Mouse (Mus musculus): ENCODE data around the gene Sgsm3.

The Sgsm3 gene

GRCm38 (mm10) chr15:80981176-80981575 is 3.6 kb downstream of the Sgsm3 start:
- in situ Hi-C loops (cut with MboI): no loop called here

- in situ Hi-C loops (cut with MboI): no loop called here
These were observed 5.7 kb downstream of the Sgsm3 start for GRCm38 (mm10) chr15:80983264-80983663.

- in situ Hi-C loops (cut with MboI): no loop called here
These were observed 10.8 kb downstream of the Sgsm3 start for GRCm38 (mm10) chr15:80988331-80988730.

- in situ Hi-C loops (cut with MboI): no loop called here
These were observed 12.1 kb downstream of the Sgsm3 start for GRCm38 (mm10) chr15:80989712-80990111.

GRCm38 (mm10) chr15:80994959-80995358 is 17.4 kb downstream of the Sgsm3 start:
- in situ Hi-C loops (cut with MboI): no loop called here

GRCm38 (mm10) chr15:80996090-80996835 is 18.7 kb downstream of the Sgsm3 start:
- in situ Hi-C loops (cut with MboI): no loop called here

GRCm38 (mm10) chr15:80997077-80997476 is 19.5 kb downstream of the Sgsm3 start:
- in situ Hi-C loops (cut with MboI): no loop called here

GRCm38 (mm10) chr15:81000419-81001138 is 23.0 kb downstream of the Sgsm3 start:
- in situ Hi-C loops (cut with MboI): no loop called here

- in situ Hi-C loops (cut with MboI): no loop called here
These were observed 28.7 kb downstream of the Sgsm3 start for GRCm38 (mm10) chr15:81006127-81006735.

- in situ Hi-C loops (cut with MboI): no loop called here
These were observed 29.8 kb downstream of the Sgsm3 start for GRCm38 (mm10) chr15:81007339-81007738.

GRCm38 (mm10) chr15:81007905-81008304 is 30.3 kb downstream of the Sgsm3 start:
- in situ Hi-C loops (cut with MboI): no loop called here

- in situ Hi-C loops (cut with MboI): no loop called here
These were observed 31.1 kb downstream of the Sgsm3 start for GRCm38 (mm10) chr15:81008689-81009123.

GRCm38 (mm10) chr15:81010114-81010513 is 32.5 kb downstream of the Sgsm3 start:
- in situ Hi-C loops (cut with MboI): no loop called here

- in situ Hi-C loops (cut with MboI): no loop called here
These were observed 34.0 kb downstream of the Sgsm3 start for GRCm38 (mm10) chr15:81011523-81011922.

GRCm38 (mm10) chr15:81012359-81012758 is 34.8 kb downstream of the Sgsm3 start:
- in situ Hi-C loops (cut with MboI): no loop called here

- in situ Hi-C loops (cut with MboI): no loop called here
These were observed 35.6 kb downstream of the Sgsm3 start for GRCm38 (mm10) chr15:81013186-81013585.

GRCm38 (mm10) chr15:81015068-81015744 is 37.6 kb downstream of the Sgsm3 start:
- in situ Hi-C loops (cut with MboI): loop anchor here (5.0 kb wide), 1 partner anchor 47 kb away; no protein-coding TSS in a partner anchor

GRCm38 (mm10) chr15:81016488-81016887 is 38.9 kb downstream of the Sgsm3 start:
- in situ Hi-C loops (cut with MboI): loop anchor here (5.0 kb wide), 1 partner anchor 46 kb away; no protein-coding TSS in a partner anchor

- in situ Hi-C loops (cut with MboI): loop anchor here (5.0 kb wide), 1 partner anchor 45 kb away; no protein-coding TSS in a partner anchor
These were observed 39.7 kb downstream of the Sgsm3 start for GRCm38 (mm10) chr15:81017308-81017707.

- in situ Hi-C loops (cut with MboI): no loop called here
These were observed 43.8 kb downstream of the Sgsm3 start for GRCm38 (mm10) chr15:81021377-81021776.

GRCm38 (mm10) chr15:81022437-81022836 is 44.9 kb downstream of the Sgsm3 start:
- in situ Hi-C loops (cut with MboI): no loop called here

GRCm38 (mm10) chr15:81023842-81024241 is 46.3 kb downstream of the Sgsm3 start:
- in situ Hi-C loops (cut with MboI): no loop called here
